Mouse (Mus musculus): ENCODE data around the gene G6pc2.

G6pc2 gene

DNA sequence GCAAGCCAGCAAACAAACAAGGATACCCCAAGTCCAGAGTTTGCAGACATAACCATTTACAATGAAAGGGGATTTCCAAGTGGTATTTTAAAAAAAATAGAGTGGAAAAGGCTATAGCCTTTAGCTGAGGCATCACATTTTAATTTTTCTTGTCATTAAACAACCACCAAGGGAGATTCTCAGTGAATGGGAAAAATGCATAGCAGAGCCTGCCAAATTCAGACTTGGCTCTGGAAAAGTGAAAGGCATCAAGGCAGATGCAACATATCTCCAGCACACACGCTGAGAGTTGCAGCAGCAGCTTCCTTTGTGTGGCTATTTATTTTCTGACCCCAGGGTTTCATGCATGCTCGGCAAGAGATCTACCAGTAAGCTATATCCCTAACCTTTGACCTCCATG lies 34.1 kb downstream of the G6pc2 start:
- DNase-seq: no peak

GRCm38 (mm10) chr2:69247081-69247480 lies 36.2 kb downstream of the G6pc2 start:
- DNase-seq: no peak

DNA sequence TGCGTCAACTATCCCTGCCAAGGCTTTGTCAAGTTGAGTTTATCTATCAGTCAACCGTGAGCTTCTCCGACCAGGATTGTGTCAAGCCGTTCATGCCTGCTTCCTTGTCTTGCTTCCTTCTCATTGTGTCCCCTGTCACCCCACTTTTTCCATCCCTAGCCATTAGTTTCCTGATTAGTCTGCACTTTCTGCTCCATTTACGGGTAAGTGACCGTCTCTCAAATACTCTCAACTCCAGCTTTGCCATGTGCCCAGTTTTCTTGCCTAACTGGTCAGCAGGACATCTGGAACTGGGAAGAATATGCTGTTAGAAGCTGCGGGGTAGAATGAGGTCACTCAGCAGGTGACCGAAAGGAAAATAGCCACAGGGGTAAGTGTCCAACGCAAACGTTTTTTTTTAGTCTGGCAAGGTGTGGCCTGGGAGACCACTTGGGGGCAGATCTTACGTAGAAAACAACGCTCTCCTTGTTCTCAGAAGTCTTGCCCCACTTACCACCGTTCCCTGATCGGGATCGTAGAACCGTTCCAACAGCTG lies 37.4 kb downstream of the G6pc2 start:
- no peak for DNase-seq

GRCm38 (mm10) chr2:69264069-69264618 lies 53.3 kb downstream of the G6pc2 start:
- DNase-seq: no peak

GRCm38 (mm10) chr2:69275875-69276274 lies 65.0 kb downstream of the G6pc2 start:
- DNase-seq: peak in 1 of 2 experiments; percentile 3
